Mouse (Mus musculus): Measurements from ENCODE around the gene Esrra.

Gene Esrra

DNA sequence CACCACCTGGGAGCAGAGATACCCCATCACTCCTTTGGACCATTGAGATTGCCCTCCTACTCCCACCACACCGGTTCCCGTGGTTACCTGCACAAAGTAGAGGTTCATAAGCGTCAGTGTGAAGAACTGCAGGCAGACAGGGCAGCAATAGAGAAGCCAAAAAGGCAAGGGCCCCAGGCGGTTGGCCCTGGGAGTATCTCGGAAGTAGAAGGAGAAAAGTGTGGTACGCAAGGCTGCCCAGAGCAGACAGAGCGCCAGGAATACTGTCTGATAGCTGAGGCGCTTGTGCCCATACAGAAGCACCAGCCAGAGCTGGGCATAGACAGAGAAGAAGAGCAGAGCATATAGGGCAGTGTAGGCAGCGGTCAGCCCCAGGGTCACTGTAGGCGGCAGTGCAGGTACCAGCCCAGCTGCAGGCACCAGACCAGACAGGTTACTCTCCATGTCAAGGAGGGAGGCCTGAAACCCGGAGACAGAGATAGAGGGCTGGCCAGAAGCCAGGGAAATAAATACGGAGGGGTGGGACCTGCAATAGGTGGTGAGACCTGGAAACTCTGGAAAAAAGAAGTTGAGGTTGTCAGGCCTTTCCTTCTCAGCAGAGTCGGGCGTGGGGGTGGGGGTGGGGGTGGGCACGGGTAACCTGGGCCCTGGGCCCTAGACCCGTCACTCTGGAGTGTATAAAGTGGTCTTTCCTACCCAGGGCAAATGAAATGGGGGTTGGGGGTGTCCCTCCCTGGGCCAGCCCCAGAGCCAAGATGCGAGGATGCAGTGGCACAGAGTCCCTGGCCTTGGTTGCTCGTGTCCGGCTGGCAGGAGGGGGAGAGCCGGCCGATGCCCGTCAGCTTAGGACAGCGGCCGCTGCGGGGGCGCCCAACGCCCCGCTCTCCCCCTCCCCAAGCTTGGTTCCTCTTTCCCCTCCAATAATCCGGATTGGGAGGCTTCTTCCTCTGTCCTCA, 19.1 kb upstream of the Esrra start:
- no peak for DNase-seq

DNA sequence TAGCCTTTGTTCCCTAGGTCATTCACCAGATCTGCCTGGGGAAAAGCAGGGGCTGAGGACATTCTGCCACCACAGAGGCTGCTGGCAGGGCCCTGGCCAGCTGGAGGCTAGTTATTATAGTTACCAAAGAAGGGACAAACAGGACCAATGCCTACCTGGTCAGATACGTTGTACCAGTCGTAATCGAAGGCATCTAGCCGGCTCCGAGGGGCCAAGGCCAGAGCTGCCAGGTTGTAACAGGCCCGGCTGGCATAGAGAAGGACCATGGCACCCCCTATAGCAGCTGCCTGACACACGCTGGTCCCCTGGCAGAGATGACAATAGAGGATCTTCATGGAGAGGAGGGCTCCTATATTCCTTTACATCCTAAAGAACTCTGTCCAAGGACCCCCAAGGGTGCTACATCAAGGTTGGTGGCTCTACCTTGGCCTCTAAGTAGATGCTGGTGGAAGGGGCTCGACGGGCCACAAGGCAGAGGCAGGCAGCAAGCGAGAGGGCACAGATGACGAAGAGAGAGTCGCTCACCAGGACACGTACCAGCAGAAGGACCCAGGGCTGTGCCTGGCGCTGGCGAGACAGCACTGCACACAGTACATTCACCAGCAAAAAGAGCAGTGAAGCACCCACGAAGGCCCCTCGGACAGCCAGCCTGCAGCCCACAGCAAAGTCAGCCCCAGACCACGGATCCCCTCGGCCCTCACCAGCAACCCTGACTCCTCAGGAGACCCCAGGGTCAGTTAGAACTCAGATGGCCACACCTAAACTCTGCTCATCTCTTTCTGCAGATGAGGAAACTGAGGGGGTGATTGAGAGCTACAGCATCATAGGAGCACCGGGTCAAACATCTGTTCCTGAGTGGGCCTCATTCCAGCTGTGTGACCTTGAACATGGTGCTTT, 17.7 kb upstream of the Esrra start:
- no peak for DNase-seq

DNA sequence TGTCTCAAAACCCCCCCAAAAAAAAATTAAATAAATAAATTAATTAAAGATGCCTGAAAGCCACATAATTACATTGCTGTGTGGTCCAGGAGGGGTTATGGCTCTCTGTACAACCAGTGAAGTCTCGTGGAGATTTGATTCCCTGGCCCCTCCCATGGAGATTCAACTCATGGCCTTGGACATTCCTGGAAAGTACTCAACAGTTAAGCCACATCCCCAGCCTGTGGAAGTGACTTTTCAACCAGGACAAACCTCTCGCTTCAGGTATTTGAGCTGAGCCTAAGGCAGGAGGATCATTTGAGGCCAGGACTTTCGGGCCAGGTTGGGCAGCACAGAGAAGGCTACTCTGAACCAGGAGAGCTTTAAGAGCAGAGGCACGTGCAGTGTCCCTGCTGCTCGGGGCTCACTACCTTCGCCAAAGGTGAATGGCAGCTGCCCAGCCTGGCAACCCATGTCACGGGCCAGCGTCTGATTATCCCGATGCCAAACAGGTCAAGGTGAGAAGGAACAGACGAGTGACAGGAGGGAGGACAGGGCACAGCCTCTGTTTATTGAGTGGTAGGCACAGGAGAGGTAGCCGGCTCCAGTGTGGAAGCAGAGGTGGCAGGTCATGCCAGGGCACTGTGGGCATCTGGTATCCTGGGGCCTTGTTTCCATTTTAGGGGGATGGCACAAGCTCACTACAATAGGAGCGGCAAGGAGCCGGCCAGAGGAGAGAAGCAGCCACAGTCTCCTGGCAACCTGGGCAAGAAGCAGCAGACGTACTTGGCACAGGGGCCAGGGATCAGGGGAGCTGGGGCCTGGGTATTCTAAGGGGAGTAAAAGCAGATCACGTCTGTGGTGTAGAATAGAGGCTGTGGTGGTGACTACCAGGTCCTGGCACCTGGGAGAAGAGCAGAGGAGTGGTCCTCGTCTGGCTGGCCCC, 16.2 kb upstream of the Esrra start:
- no peak for DNase-seq

DNA sequence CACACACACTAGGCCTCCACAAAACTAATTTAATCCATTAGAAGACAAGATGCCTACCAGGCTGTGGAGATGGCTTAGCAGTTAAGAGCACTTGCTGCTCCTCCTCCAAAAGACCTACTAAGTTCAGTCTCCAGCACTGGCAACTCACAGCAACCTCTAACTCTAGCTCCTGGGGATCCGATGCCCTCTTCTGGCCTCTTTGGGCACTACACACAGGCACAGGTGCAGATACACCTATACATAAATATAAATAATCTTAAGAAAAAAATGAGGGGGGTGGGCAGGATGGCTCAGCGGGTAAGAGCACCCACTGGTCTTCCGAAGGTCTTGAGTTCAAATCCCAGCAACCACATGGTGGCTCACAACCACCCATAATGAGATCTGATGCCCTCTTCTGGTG, 14.7 kb upstream of the Esrra start:
- DNase-seq, result no peak

DNA sequence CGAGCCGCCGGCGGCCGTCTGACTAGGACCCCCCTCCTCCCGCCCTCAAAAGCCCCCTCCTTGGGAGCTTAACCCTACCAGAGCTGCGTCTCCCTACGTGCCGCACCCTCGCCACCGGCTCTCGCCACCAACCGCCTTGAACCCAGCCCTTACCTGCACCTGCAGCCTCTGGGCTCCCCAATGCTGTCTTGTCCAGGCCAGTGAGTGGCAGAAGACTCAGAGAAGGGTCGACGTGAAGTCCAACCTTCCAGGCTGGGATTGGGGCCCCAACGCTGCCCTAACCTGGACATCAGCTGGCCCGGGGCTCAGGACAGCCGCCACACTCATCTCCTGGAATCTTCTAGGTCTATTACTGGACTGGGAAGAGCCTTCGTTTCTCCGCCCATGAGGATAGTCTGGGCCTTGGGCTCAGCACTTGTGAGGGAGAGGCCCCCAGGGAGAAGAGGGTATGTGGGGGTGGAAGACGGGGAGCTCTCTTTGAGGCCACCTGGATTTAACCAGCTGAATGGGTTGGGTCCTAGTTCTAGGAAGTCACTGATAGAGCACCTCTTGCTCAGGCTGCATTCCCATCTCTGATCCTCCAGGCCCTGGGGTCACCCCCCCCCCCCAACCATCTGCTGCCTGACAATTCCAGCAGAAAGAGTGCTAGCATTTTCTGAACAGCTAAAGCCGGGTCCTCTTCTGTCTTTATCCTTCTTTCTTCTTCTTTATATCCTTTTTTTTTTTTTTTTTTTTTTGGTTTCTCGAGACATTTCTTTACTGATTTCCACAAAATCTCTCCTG, 12.8 kb upstream of the Esrra start, which contains the start of gene Kcnk4:
Gene Kcnk4, minus strand, starts transcription at position 321 of the 783 bp plus-strand sequence.
- DNase-seq, result no peak

DNA sequence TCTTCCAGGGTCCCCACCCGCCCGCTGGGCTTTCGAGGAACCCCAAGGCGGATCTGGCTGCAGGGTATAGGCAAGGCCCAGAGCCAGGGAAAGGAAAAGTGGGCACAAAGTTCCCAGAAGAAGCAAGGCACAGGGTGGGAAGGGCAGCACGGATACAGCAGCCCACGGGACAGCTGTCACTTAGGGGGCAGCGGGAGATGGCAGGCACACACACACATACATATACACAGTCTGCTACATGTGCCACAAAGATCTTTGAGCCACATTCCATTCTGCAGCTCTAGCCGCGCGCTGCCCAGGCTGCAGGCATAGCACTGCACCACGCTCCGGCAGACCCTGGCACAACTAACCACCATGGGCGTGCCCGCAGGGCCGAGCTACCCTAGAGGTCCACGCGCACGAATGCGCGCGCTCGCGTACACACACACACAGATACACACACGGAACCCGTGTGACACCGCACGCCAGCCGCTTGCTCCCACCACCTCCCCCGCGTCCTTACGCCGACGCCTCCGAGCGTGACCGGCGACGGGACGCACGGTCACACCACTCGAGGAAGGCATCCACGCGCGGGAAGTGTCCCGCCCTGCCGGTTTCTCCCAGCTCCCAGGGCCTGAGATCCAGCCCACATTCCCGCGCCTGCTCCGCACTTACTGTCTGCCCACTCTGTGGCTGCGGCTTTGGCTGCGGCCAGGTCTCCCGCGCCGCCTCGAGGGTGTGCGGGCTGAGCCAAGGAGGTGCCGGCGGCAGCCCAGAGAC, 12.0 kb upstream of the Esrra start:
- peak; percentile 73 for DNase-seq

DNA sequence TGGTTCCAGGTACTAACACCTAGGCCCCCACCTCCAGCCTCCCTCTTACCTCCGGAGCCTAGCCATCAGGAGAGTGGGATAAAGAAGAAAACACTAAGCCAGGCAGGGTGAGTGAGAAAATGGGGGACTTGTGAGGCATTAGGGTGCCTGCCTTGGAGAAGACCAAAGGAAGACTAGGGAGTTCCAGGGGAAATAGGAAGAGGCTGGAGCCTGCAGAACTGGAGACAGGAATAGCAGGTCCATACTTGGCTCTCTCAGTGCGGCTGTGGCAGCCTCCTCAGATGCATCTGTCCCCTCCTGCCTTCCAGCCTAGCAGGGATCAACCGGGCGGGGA, 11.5 kb upstream of the Esrra start:
- no peak for DNase-seq

DNA sequence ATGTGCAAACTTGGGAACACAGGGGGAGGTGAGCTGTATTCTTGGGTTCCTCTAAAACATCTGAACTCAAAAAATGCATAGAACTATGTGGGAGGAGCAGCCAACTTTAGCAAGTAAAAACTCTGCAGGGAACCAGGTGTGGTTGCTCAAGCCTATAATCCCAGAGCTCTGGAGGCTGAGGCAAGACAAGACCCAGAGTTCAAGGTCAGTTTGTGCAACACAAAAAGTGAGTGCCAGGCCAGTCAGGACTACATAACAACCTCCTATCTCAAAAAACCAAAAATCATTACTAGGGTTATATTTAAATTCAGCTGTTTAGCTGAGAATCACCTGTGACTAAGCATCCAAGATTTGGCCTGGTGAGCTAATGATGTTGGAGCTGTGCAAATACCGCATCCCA, 10.4 kb upstream of the Esrra start:
- no peak for DNase-seq

DNA sequence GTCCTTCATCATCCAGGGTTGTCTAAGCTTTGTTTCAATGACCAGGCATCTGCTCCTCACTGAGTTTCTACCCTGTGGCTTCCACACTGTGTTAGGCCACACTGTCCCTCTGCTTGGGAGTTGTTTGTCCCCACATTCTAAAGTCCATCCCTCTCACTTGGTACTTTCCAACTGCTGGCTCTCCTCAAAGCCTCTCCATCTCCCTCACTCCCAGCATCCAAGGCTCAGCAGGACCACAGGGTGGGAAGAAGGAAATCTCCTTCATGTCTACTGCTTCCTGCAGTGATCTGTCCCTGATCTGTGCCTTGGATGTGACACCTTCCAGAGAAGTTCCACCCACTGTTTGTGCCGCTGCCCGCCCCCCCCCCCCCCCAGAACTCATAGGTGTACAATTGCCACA, 9.4 kb upstream of the Esrra start:
- DNase-seq, result no peak

DNA sequence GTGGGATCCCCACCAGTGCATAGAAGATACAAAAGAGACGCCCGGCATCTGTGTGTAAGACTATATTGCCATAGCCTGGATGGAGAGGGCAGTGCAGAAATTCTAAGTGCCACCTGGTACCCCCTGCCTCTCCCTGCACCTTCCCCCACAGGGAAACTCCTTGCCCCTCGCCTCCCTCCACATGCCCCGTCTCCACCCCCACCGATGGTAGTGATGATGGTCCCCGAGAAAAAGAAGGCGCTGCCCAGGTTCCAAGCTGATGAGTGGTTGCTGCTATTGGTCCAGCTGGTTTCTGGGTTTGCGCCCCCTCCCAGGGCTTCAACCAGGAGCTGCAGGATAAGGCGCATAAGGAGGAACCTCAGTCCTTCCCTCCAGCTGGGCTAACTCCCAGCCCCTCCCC, 6.5 kb upstream of the Esrra start:
- no peak for DNase-seq

DNA sequence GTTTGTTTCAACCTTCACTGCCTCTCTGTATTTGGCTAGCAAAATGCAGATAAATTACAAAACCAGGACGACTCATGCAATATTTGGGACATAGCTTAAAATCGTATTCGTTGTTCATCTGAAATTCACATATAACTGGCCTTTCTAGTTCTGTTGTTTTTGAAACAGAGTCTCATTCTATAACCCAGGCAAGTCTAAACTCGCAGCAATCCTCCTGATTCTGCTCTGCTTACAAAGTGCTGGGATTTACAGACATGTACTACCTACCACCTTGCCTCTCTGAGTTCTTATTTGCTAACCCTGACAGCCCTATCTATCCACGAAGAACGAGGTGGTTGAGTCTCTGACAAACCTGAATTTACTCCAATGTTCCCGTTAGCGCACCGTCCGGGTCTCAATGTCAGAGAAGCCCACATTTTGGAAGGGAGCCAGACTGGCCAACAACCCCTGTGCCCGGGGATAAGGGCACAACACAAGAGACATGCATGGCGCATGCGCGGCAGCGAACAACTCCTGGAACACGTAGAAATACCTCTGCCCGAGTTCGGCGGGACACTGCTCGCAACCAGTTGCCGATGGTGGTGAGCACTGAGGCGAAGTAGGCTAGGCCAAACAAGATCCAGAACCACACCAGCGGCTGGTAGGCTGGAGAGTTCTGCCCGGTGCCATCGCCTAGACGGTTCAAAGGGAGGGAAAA, 5.1 kb upstream of the Esrra start:
- DNase-seq, result no peak

DNA sequence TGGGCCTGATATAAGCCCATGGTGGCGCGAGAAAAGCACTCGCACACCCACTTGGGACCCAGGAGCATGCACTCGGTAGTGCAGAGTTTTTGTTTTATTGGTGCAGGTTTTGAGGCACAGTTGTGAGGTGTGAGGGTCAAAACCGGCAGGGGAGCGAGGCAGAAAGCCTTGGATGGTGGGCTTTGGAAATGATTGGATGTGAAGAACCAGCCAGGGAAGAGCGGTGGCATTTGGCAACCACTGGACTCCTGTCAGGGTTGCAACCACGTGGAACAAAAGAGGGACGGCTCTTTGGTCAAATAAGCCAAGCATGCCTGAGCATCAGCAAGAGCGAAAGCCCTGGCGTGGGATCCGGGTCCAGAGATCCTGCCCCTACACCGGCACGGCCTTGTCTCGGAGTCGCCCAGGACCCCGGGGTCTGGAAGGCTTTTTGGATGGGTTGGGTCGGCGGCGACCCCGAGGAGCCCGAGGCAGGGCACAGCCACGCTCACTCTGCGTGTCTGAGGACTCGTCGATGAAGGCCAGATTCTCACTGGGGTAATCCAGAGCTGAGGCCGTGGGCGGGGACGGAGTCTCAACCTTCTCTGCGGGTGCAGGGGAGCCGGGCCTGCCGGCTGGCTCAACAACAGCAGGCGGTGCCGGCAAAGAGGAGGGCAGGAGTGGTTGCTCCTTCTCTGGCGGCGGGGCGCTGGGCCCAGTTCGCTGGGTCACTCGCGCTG, 4.2 kb upstream of the Esrra start:
- no peak for DNase-seq

DNA sequence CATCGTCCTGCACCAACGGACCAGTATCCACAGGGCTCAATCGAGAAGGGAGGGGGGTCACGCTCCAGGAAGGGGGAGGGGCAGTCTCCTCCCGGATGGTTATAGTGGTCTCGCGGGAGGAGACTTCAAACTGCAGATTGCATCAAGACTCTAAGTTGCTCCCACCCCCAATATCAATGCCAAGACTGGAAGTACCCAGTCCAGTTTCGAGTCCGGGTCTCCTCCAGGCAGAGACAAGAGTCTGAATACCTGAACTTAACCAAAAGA, 3.6 kb upstream of the Esrra start, which contains the start of gene Catsperz:
Gene Catsperz, minus strand, starts transcription at position 74 of the 267 bp plus-strand sequence.
- no peak for DNase-seq

DNA sequence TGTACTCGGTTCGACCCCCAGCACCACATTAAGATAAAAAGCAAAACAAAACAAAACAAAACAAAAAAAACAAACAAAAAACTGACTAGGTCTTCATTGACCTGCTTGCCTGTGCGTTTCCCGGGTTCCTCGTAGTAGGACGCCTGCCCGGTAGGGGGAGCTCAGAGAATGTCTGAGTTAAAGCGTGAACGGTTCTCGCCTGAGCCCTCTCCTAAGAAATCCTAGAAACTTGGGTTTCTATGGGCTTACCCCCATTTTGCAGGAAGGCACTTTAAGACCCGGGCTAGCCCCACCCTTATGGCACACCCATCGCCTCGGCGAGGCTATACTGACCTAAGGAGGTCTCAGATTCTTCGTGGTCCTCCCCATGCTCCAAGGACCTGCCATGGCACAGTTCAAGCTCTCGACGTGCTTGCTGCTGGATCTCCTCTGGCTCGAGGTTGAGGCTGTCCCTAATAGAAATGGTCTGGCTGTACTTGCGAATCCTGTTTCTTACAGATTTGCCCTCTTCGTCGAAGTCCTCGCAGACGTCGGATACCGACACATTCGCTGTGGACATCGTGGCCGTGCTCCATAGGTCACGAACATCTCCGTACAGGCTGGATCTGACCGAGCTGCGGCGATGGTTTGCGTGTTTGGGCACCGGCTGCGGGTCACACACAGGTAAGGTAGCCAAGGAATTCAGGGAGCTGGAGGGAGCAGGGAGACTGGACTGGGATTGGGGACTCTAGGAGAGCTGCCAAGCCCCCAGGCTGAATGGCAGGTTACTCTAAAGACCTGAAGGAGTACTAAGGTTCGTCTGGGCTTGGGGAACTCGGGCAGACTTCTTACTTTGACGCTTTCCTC, 3.1 kb upstream of the Esrra start:
- DNase-seq, result peak; percentile 86

DNA sequence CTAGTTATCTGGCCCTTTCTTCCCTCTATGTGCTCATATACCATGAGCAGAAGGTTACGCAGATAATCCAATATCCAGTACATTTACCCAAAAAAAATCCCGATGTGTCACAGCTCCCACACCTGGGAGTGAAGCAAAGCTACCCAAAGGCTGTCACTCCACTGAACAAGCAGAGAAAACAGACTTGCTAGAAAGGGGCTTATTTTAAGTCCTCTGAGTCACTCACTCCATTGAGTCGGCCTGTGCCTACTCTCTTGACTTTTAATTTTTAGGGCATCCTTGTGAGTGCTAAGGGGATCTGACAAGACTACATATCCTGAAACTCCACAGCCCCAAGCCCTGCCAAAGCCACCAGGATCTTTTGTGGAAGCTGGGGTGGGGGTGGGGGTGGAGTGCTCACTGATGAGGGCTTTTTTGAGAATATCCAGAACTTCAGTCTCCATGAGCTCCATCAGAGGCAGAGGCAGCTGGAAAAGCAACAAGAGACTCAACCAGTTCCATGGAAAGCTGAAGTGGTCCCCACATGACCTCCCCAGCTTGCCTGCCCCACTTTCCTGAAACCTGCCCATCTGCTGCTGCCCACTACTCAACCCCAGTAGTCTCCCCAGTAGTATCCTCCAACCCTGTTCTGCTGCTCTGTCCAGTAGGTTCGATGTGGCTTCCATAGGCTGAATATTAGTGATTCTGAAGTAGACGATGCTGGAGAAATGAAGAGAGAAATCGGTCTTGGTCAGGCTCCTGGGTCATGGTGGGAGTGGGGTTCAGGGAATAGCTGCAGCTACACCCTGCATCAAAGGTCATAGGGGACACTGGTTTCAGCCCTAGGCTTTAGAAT, 1.5 kb upstream of the Esrra start:
- DNase-seq, result no peak

DNA sequence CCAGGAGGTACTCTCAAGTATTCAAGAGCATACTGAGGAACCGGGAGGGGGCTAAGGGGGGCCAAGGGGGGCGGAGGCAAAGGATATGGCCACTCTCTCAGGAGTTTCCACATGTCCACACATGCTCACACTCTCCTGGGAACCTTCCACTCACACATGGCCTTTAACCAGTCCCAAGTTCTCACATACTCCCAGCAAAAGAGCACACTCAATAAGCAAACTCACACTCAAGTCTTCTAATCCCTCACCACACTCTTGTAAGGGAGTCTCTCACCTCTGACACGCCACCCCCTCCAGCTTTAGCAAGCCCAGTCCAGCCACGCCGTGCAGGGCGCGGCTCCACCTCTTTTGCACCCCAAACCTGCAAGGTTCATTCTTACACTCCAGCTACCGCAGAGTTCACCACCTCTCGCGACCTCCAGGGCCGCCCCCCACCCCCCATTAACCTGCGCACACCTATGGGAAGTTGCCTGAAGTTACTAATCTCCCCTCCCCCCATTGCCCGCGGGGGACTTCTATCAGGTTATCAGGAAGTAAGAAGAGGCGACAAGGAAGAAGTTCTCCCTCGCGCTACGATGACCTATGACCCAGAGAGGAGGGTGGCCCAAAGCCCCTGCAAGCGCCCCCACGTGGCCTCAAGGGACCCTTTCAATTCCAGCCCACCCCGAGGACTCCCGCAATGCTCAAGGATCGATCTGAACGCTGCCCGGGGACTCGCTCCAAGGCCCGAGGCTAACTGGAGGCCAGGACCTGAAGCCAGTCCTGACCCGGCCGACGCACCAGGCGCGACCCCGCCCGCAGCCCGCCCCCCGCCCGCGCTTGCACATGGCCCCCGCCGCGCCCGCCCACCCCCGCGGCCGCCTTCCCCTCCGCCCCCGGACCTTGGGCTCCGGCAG, 624 bp downstream of the Esrra start:
- no peak for DNase-seq
